Mouse (Mus musculus): ENCODE measurements around the gene Gm9573. TPM values are rescaled to one million over a fixed set of nuclear protein-coding genes. Genes with fewer than 3 reads are reported as not detected.

Gm9573 gene
- polyA plus RNA-seq, 1 experiment from 2014 or later = not detected

DNA sequence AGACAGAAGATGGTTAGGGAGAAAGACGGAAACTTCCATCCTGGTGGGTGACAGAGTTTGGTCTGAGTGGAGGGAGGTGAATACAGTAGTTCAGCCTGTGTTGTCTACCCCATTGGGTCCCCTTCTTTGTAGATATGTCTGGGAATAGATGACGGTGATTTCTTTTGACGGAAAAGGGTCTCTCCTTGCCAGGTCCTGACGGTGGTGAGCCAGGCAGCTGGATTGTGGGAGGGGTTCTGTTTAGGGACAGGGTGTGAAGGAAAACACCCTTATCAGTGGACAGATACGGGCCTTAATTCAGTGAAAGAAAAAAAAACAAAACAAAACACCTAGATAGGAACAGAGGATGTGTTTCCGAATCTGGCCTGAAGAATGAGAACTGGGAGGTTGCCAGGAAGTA is 12.9 kb upstream of the Gm9573 start:
- ATAC-seq (ENCODE audit: low read depth) = no peak
- no peaks in the 10 kb centered on the region for H3K9me3 ChIP-seq
- H3K4me3 ChIP-seq = no peak overlapping the region
- 90% methylated on average over 6 of the region's 6 CpGs for WGBS
- no peak overlapping the region for H3K27ac ChIP-seq (replicated peaks)
- peaks cover 4% of the 10 kb centered on the region for H3K4me1 ChIP-seq (replicated peaks)
- H3K9ac ChIP-seq = no peak overlapping the region
- peak overlapping the region; percentile 14; the same call in 1 of the 2 replicates for H3K4me2 ChIP-seq
- no peaks in the 10 kb centered on the region for H3K36me3 ChIP-seq
- peaks cover 12% of the 10 kb centered on the region; the same call in 1 of the 2 replicates for H3K27me3 ChIP-seq

DNA sequence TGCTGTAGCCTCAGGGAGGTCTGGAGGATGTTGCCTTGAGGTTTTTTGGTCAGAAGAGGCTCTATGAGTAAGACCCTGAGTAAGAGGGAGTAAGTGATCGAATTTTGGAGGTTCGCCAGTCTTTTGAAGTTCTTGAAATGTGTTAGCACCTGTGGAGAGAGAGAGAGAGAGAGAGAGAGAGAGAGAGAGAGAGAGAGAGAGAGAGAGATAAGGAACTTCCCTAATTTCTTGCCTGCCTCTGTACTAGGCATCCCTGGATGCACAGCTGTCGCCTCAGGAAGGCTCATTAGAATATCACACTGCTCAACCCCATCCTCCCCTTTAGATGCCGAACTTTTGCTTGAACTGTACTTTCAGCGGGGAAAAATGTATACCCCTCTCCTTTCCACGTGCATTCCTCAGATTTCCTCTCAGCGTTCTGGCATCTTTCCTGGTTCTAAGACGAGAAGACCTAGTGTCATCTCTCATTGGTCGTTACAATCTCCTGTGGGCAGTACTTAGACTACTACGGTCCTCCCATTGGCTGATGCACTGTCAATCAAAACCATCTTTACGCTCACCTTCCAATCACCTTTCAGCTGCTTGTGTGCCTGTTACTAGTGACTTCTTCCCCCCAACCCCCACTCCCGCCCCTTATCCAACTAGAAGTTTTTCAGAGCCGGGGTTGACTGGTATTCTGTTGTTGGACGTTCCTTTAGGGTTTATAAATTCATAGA is 12.2 kb upstream of the Gm9573 start:
- Histone ChIP-seq H3K9ac (no peak overlapping the region), H3K36me3 (no peaks in the 10 kb centered on the region), H3K4me1 (replicated peaks) (peaks cover 11% of the 10 kb centered on the region), H3K4me2 (peak overlapping the region; percentile 37), H3K4me3 (no peak overlapping the region), H3K9me3 (no peaks in the 10 kb centered on the region), H3K27me3 (peaks cover 12% of the 10 kb centered on the region; the same call in 1 of the 2 replicates), H3K27ac (replicated peaks) (no peak overlapping the region)
- 32% methylated on average over 14 of the region's 14 CpGs for WGBS
- ATAC-seq (ENCODE audit: low read depth) = peak; percentile 78

DNA sequence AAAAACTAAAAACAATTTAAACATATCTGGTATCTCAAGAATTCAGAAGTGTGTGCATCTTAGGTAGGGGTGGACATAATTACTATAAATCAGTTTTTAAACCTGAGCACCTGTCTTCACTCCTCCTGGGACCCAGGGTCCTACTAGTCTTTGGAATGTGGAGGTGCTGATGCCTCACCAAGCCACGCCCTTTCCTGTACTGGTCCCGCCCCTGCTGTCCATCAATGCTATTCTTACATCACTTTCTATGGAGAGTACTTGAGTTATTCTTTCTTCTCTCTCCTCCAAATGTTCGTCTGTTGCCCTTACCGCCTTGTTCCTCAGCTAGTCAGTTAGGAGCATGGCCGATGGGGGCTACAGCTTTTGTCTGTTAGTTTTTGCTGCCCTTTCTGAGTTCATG is 9.9 kb upstream of the Gm9573 start:
- ATAC-seq (ENCODE audit: low read depth) = no peak
- H3K4me3 ChIP-seq = no peak overlapping the region
- H3K27ac ChIP-seq (replicated peaks) = no peak overlapping the region
- no peak overlapping the region for H3K4me2 ChIP-seq
- no peak overlapping the region for H3K9ac ChIP-seq
- no peaks in the 10 kb centered on the region for H3K36me3 ChIP-seq
- H3K4me1 ChIP-seq (replicated peaks) = peaks cover 11% of the 10 kb centered on the region
- WGBS = 43% methylated on average over 5 of the region's 5 CpGs
- no peaks in the 10 kb centered on the region for H3K9me3 ChIP-seq
- peaks cover 12% of the 10 kb centered on the region; the same call in 1 of the 2 replicates for H3K27me3 ChIP-seq

DNA sequence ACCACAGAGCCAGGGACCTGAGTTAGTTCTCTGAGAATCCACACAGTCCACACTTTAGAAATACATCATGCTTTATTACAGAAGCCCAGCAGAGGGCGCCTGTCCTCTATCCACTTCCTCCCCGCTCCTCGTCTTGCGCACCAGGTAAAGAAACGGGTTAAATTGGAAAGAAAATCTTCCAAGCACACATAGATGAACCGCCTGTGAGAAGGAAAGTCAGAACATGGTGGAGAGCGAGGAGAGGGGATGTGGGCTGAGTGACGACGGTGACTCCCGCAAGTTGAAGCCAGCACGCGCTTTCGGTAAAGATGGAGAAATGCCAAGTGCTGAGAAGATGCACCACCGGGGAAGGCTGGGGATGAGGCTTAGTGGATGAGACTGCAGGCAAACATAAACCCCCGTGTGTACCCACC is 9.3 kb upstream of the Gm9573 start:
- Histone ChIP-seq H3K4me2 (peak overlapping the region; percentile 63), H3K27ac (replicated peaks) (no peak overlapping the region), H3K9me3 (no peaks in the 10 kb centered on the region), H3K4me1 (replicated peaks) (peaks cover 11% of the 10 kb centered on the region), H3K36me3 (no peaks in the 10 kb centered on the region), H3K9ac (peak overlapping the region; percentile 60), H3K27me3 (peaks cover 12% of the 10 kb centered on the region; the same call in 1 of the 2 replicates), H3K4me3 (peak overlapping the region; percentile 37)
- peak; percentile 73 for ATAC-seq (ENCODE audit: low read depth)
- 1% methylated on average over 15 of the region's 15 CpGs for WGBS

DNA sequence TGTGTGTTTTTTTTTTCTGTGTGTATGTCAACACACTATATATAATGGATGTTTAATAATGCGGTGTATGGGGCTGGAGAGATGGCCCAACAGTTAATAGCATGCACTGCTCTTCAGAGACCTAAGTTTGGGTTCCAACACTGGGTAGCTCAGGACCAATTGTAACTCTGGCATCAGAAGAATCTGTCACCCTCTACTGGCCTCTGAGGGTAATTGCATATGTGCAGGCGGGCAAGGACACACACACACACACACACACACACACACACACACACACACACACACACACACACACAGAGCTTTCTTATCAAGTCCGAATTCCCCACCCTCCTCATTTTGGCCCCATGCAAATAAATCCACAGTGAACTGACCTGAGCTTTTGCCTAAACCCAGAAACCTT is 8.8 kb upstream of the Gm9573 start:
- no peak overlapping the region for H3K9ac ChIP-seq
- no peak overlapping the region for H3K4me2 ChIP-seq
- H3K27me3 ChIP-seq = peaks cover 12% of the 10 kb centered on the region; the same call in 1 of the 2 replicates
- H3K36me3 ChIP-seq = no peaks in the 10 kb centered on the region
- peaks cover 11% of the 10 kb centered on the region for H3K4me1 ChIP-seq (replicated peaks)
- H3K4me3 ChIP-seq = no peak overlapping the region
- no peaks in the 10 kb centered on the region for H3K9me3 ChIP-seq
- 91% methylated on average over 3 of the region's 3 CpGs for WGBS
- no peak overlapping the region for H3K27ac ChIP-seq (replicated peaks)
- ATAC-seq (ENCODE audit: low read depth) = no peak

DNA sequence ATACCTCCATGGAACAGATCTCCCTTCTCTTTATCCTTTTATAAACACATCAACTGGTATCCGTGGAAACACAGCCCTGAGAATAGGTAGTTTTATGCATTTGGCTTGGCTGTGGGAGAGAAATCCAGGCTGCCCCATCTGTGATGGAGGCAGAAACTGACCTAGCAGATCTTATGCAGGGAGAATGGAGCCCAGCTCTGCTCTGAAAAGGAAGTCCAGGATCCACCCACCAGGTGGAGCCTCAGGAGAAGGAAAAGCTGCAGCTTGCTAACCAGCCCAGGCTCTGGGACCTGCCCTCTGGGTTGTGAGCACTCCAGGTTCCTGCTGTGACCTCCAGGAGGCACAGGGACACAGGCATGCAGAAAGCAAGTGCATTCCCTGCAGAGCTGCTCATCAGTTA is 7.6 kb upstream of the Gm9573 start:
- no peak overlapping the region for H3K4me2 ChIP-seq
- H3K36me3 ChIP-seq = no peaks in the 10 kb centered on the region
- 11% methylated on average over 1 of the region's 1 CpGs for WGBS
- no peaks in the 10 kb centered on the region for H3K9me3 ChIP-seq
- H3K4me1 ChIP-seq (replicated peaks) = peaks cover 11% of the 10 kb centered on the region
- no peak overlapping the region for H3K27ac ChIP-seq (replicated peaks)
- H3K4me3 ChIP-seq = no peak overlapping the region
- no peak overlapping the region for H3K9ac ChIP-seq
- ATAC-seq (ENCODE audit: low read depth) = peak; percentile 25; the same call in 1 of the 2 replicates
- peaks cover 12% of the 10 kb centered on the region; the same call in 1 of the 2 replicates for H3K27me3 ChIP-seq

DNA sequence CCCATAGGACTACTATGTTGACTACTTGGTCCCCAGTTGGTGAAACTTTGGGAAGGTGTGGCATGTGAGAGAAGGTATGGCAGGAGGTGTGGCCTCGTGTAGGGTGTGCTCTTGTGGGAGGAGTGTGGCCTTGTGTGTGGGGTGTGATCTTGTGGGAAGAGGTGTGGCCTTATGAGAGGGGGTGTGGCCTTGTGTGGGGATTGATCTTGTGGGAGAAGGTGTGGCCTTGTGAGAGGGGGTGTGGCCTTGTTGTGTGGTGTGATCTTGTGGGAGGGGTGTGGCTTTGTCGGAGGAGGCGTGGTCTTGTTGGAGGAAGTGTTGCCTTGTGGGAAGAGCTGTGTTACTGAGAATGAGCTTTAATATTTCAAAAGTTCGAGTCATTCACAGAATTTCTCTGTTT is 9.3 kb downstream of the Gm9573 start:
- WGBS = 80% methylated on average over 4 of the region's 4 CpGs
- no peaks in the 10 kb centered on the region for H3K27me3 ChIP-seq
- H3K9me3 ChIP-seq = no peaks in the 10 kb centered on the region
- H3K4me1 ChIP-seq (replicated peaks) = no peaks in the 10 kb centered on the region
- H3K36me3 ChIP-seq = no peaks in the 10 kb centered on the region
- H3K4me2 ChIP-seq = no peak overlapping the region
- ATAC-seq (ENCODE audit: low read depth) = no peak
- H3K9ac ChIP-seq = no peak overlapping the region
- no peak overlapping the region for H3K4me3 ChIP-seq
- H3K27ac ChIP-seq (replicated peaks) = no peak overlapping the region

DNA sequence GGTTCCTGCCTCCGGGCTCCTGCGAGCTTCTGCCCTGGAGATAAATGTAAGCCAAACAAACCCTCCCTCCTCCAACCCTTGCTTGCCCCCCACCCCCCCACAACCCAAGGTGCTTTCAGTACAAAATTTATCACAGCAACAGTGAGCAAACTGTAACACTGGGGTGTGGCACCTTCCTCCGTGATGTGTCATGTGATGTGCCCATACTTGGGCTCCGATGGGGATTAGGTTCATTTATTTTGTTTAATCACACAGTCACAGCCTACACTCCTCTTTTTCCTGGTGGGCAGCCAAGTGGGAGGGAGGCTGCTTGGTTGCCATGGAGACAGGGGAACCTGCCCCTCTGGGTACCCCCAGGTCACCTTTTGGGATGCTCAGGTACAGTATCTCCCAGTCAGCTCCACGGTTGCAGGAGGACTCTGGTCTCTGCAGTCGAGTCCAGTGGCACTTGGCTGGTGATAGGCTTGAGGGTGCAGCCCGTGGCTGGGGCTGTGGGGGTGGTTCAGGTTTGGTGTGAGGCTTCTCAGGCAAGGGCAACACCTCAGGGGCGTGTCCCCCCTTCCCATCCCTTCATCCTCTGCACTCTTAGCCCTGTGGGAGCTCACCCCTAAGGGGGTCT is 24.6 kb downstream of the Gm9573 start:
- no peaks in the 10 kb centered on the region for H3K9me3 ChIP-seq
- H3K4me3 ChIP-seq = no peak overlapping the region
- no peaks in the 10 kb centered on the region for H3K4me1 ChIP-seq (replicated peaks)
- H3K4me2 ChIP-seq = no peak overlapping the region
- H3K27me3 ChIP-seq = no peaks in the 10 kb centered on the region
- no peak overlapping the region for H3K27ac ChIP-seq (replicated peaks)
- no peak for ATAC-seq (ENCODE audit: low read depth)
- no peak overlapping the region for H3K9ac ChIP-seq
- H3K36me3 ChIP-seq = no peaks in the 10 kb centered on the region
- 63% methylated on average over 8 of the region's 8 CpGs for WGBS

DNA sequence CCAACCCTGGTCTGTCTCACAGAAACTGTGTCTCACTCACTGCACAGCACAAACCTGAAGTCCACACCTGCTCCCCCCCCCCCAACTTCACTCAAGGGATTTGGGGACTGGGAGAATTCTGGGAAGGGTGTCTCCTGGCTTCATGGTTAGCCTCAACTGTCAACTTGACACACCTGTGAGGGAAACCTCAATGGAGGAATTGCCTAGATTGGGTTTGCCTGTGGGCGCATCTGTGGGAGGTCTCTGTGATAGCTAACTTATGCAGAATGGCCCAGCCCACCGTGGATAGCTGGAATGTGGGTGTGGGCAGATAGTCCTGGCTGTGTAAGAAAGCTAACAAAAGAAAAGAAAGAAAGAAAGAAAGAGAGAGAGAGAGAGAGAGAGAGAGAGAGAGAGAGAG is 25.2 kb downstream of the Gm9573 start, which contains the start of gene Sfta2:
Gene Sfta2 (plus strand): TSS at position 301 of the 400 bp plus-strand sequence.
- Histone ChIP-seq H3K9ac (no peak within 1 kb of the TSS), H3K4me2 (no peak within 1 kb of the TSS), H3K27me3 (no peaks in the 10 kb centered on the region), H3K9me3 (no peaks in the 10 kb centered on the region), H3K27ac (replicated peaks) (no peak within 1 kb of the TSS), H3K4me3 (no peak within 1 kb of the TSS), H3K4me1 (replicated peaks) (no peaks in the 10 kb centered on the region), H3K36me3 (no peaks in the 10 kb centered on the region)
- 57% methylated on average over 2 of the region's 2 CpGs for WGBS
- no peak for ATAC-seq (ENCODE audit: low read depth)

DNA sequence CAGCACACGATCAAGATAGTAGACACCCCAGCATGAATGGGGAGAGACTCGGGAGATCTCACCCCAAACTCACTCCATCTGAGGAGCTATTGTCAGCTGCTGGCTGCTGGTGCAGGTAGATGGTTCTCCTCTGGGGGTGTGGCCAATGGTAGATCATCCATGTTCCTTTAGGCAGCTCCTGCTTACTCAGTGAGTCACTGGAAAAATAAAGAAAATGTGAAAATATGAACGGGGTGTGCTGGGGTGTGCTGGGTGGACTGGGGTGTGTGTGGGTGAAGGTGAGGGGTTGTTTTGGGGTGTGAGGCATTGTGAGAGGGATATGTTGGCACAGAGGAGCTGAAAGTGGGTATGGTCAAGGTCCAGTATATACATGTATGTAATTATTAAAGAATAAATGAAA is 29.0 kb downstream of the Gm9573 start:
- Histone ChIP-seq H3K9ac (no peak overlapping the region), H3K4me3 (no peak overlapping the region), H3K27ac (replicated peaks) (no peak overlapping the region), H3K27me3 (no peaks in the 10 kb centered on the region), H3K9me3 (no peaks in the 10 kb centered on the region), H3K36me3 (no peaks in the 10 kb centered on the region), H3K4me2 (no peak overlapping the region), H3K4me1 (replicated peaks) (no peaks in the 10 kb centered on the region)
- WGBS = 95% methylated on average over 3 of the region's 3 CpGs
- no peak for ATAC-seq (ENCODE audit: low read depth)

DNA sequence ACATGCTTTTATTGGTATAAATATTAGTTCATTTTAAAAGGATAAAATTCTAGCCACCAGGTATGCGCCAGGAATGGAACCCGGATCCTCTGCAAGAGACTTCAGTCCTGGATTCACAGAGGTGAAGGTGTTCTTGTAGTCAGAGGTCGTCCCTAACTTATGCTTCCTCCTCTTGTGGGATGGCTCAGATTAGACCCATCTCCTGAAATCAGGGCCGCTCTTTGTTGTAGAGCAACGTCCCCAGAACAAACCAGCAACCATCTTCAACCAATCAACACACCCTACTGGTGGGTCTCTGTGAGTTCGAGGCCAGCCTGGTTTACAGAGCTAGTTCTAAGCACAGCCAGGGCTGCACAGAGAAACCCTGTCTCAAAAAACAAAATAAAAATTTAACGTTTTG is 32.0 kb downstream of the Gm9573 start:
- 89% methylated on average over 7 of the region's 7 CpGs for WGBS
- no peak overlapping the region for H3K4me3 ChIP-seq
- H3K4me1 ChIP-seq (replicated peaks) = peaks cover 6% of the 10 kb centered on the region; the same call in 1 of the 2 replicates
- no peak overlapping the region for H3K9ac ChIP-seq
- H3K9me3 ChIP-seq = no peaks in the 10 kb centered on the region
- H3K27ac ChIP-seq (replicated peaks) = no peak overlapping the region
- no peaks in the 10 kb centered on the region for H3K36me3 ChIP-seq
- H3K4me2 ChIP-seq = no peak overlapping the region
- ATAC-seq (ENCODE audit: low read depth) = no peak
- H3K27me3 ChIP-seq = no peaks in the 10 kb centered on the region

DNA sequence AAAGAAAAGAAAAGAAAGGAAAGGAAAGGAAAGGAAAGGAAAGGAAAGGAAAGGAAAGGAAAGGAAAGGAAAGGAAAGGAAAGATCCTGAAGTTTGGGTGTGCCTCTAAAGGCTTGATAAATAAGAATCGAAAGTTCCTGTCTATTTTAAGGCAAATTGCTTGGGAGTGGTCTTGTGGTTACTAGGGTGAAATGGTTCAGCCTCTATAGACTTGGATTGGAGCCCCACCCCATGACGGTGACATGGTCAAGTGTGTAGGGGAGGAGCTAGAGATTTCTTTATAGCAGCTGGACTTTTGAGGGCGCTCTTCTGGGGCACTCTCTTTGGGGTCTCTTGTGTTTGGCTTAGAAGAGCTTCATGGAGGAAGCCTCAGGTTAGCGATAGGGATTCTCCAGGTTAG is 32.7 kb downstream of the Gm9573 start:
- Histone ChIP-seq H3K4me3 (no peak overlapping the region), H3K9me3 (no peaks in the 10 kb centered on the region), H3K4me1 (replicated peaks) (peaks cover 6% of the 10 kb centered on the region; the same call in 1 of the 2 replicates), H3K36me3 (no peaks in the 10 kb centered on the region), H3K27ac (replicated peaks) (no peak overlapping the region), H3K4me2 (no peak overlapping the region), H3K9ac (no peak overlapping the region), H3K27me3 (no peaks in the 10 kb centered on the region)
- 39% methylated on average over 4 of the region's 4 CpGs for WGBS
- ATAC-seq (ENCODE audit: low read depth) = no peak

All from neural tube, embryonic 13.5 days (tissue).